In the genomic region with DNA sequence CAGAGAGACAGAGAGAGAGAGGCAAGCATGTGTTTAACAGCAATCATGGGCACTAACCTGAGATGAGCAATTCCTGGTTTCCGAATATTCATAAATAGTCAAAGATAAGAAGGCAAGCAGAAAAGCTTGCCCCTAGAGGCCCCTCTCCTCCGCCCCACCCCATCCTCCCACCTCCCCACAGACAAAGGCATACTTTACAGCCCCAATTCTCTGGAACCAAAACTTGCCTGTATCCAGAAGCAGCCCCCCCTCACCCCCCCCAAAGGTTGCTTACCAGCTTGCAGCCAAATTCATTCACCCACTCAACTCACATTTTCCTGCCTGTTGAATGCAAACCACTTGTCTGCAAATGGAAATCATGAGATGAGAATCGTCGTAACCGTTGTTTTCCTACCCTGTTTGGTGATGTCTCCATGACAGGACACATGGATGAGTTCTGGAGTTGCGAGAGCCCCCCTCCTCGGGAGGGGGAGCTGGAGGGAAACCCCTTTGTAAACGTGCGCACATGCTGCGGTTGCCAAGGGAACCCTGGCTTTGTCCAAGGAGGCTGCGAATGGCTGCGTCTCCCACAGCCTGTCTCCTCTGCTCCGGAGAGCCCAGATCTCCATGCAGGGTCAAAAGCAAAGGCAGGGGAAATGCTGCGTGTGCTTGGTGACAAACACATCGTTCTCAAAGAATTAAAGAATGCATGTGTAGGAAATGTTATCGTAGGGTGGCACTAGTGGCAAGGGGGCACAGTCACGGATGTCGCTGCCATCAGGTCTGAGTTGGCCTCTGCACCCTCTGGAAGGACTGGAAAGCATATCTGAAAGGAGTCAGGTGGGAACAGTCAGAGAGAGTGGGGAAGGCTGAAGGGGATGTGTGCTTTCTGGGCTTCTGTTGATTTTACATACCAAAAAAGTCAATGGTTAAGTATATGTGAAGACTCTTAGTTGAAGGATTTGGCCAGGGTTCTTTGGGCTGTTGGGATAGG, we compare ENCODE assay signal across 12 mouse cellular contexts.
DNase-seq lines count a peak whose midpoint lies in the region; ATAC-seq and TF ChIP-seq lines count a peak whose summit lies in the region.
"Had no signal": no experiment of that assay in that cellular context is flagged by ENCODE, and none has a peak within 500 bp of the region (broad histone marks: within the 10 kb centered on the region; RNA-seq: fewer than 3 reads in every experiment).

No protein-coding gene starts in this region.

- H3K36me3 ChIP-seq in hindbrain, embryonic 10.5 days = no peaks in the 10 kb centered on the region
- H3K36me3 ChIP-seq in midbrain, postnatal 0 days (ENCODE audit: insufficient read depth, low read length) = no peaks in the 10 kb centered on the region

- H3K4me1 ChIP-seq in hindbrain, embryonic 10.5 days (replicated peaks) = peaks cover 18% of the 10 kb centered on the region
- no peaks in the 10 kb centered on the region; the same call in 1 of the 2 replicates for H3K4me1 ChIP-seq in midbrain, postnatal 0 days (ENCODE audit: insufficient read depth, low read length)

- WGBS in hindbrain, embryonic 10.5 days = 36% methylated on average over 18 of the region's 18 CpGs
- 14% methylated on average over 18 of the region's 18 CpGs for WGBS in midbrain, postnatal 0 days

- intact Hi-C loops in gastrocnemius, postnatal 14 days (cut with DNase I; ENCODE audit: low total_unique reads) = no loop called here

- H3K27me3 ChIP-seq in hindbrain, embryonic 10.5 days (ENCODE audit: insufficient read depth, poor library complexity, severe bottlenecking) = peaks cover 5% of the 10 kb centered on the region; the same call in 1 of the 2 replicates
- no peaks in the 10 kb centered on the region for H3K27me3 ChIP-seq in midbrain, postnatal 0 days (ENCODE audit: insufficient read depth, low read length)

- peak; percentile 83 for ATAC-seq in midbrain, postnatal 0 days (ENCODE audit: low FRiP score)
- ATAC-seq: liver, postnatal 0 days had no signal

- H3K27ac ChIP-seq in hindbrain, embryonic 10.5 days = peak overlapping the region; percentile 81
- H3K27ac ChIP-seq in midbrain, postnatal 0 days (ENCODE audit: low read depth, low read length) = 0 out of 2 replicates have a peak overlapping the region, but pooled peaks have one; percentile 26

- H3K9me3 ChIP-seq in hindbrain, embryonic 10.5 days = no peaks in the 10 kb centered on the region
- no peaks in the 10 kb centered on the region for H3K9me3 ChIP-seq in midbrain, postnatal 0 days (ENCODE audit: low read length)

- no peak for TF ChIP-seq POLR2A in brain, embryonic 14.5 days (IDR thresholded peaks at IDR 0.05; ENCODE audit: borderline replicate concordance, extremely low read depth, insufficient read depth, insufficient read length, poor library complexity, severe bottlenecking)

- peak; percentile 15 to 44 for DNase-seq in frontal cortex, postnatal 10 days (ENCODE audit: low spot score in 2 of 2)
- DNase-seq in frontal cortex, postnatal 25 days (ENCODE audit: low spot score in 2 of 2) = no peak
- DNase-seq in brain, embryonic 14.5 days (ENCODE audit: low read depth) = peak; percentile 91
- DNase-seq in hindbrain, embryonic 10.5 days (ENCODE audit: low spot score) = peak; percentile 73
- DNase-seq in midbrain, postnatal 0 days (ENCODE audit: low spot score) = peak; percentile 82
- no peak for DNase-seq in gastrocnemius, postnatal 14 days
- no peak for DNase-seq in gastrocnemius, postnatal 4 days (ENCODE audit: low spot score in 2 of 2)
- DNase-seq in adrenal gland, adult (ENCODE audit: inconsistent age in 2 of 2, low spot score in 1 of 2) = no peak
- DNase-seq: cerebellum, adult 11 months; kidney, postnatal 10 days; liver, postnatal 0 days; thymus, postnatal 4 days had no signal

- no peak for TF ChIP-seq CTCF in brain, embryonic 14.5 days (IDR thresholded peaks at IDR 0.05; ENCODE audit: borderline replicate concordance, extremely low read depth, insufficient read depth, insufficient read length)
- TF ChIP-seq CTCF in midbrain, postnatal 0 days (IDR thresholded peaks at IDR 0.05) = 0 out of 2 replicates have a peak, but pooled peaks have one; percentile 12

- peak overlapping the region; percentile 39; the same call in 1 of the 2 replicates for H3K9ac ChIP-seq in midbrain, postnatal 0 days (replicated peaks; ENCODE audit: low read length, poor library complexity, severe bottlenecking)
- H3K9ac ChIP-seq: liver, postnatal 0 days had no signal

- H3K4me2 ChIP-seq in midbrain, postnatal 0 days (ENCODE audit: low read depth, low read length, poor library complexity, severe bottlenecking) = peak overlapping the region; percentile 61

- H3K4me3 ChIP-seq in hindbrain, embryonic 10.5 days = peak overlapping the region; percentile 43
- peak overlapping the region; percentile 31 for H3K4me3 ChIP-seq in midbrain, postnatal 0 days (ENCODE audit: low read depth, low read length)

Comparison
In these comparisons a context has a peak if more than half of its experiments do, and no peak if none do; other contexts are left out.
1. DNase-seq: peak in frontal cortex, postnatal 10 days (2 of 2), brain, embryonic 14.5 days (single experiment), hindbrain, embryonic 10.5 days (single experiment) and midbrain, postnatal 0 days (single experiment); none in frontal cortex, postnatal 25 days (0 of 2), gastrocnemius, postnatal 14 days (single experiment), gastrocnemius, postnatal 4 days (0 of 2) and adrenal gland, adult (0 of 2).